Mouse (Mus musculus) neutrophil, adult 5-6 weeks (primary cell): ENCODE measurements around the gene Lrrc3c. TPM values are rescaled to one million over a fixed set of nuclear protein-coding genes. Genes with fewer than 3 reads are reported as not detected.
A peak's percentile ranks its signal among the peaks of the same experiment; 100 is the strongest.

Experiments used
- ATAC-seq: fragments of 151-379, 151-347 bp; 2 replicates; pipeline ENCODE4 v1.8.0; 2017; ENCODE audit warnings: mild to moderate bottlenecking, moderate TSS enrichment; ENCODE audit not compliant: insufficient number of reproducible peaks, poor library complexity, low FRiP score, severe bottlenecking; ENCODE audit errors: extremely low read depth
- total RNA-seq: library from RNA; stranded (forward); fragments of 200-1000 nt; gene quantifications from 2 replicates; pipeline ENCODE4 v1.2.3, GENCODE M21; 2017

The Lrrc3c gene
- not detected in 2 replicates for total RNA-seq

DNA sequence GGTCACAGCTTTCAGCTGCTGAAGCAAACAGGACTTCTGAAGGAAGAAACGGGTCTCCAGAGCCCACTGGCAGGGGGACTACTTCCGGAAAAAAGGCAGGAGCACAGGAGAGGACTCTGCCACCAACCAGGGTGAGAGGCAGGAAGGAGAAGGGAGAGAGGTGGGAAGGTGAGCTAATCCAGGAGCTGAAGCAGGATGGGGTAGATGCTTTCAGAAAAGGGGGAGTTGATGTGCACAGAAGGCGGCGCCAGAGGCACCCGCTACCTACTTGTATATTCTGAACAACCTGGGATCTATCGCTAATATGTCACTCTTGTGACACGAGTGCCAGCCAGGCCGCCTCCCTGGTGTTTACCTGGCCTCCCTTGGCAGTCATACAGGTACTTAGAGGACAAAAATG is at the start of gene Lrrc3c:
Lrrc3c (plus strand) TSS at position 301 of the 400 bp plus-strand sequence.
- ATAC-seq, result no peak

DNA sequence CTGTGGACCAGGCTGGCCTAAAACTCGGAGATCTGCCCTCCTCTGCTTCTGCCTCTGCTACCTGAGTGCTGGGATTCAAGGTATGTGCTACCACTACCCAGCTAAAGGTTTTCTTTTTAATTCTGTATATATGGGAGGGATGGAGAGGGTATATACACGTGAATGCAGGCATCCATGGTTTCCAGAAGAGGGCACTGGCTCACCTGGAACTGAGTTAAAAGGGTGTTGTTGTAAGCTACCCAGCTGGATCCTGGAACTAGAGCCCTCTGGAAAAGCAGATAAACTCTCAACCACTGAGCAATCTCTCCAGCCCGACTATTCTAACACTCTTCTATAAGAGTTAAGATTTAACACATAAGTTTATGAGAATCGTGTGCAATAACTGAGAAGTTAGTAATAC is 48.7 kb upstream of the Lrrc3c start:
- no peak for ATAC-seq

DNA sequence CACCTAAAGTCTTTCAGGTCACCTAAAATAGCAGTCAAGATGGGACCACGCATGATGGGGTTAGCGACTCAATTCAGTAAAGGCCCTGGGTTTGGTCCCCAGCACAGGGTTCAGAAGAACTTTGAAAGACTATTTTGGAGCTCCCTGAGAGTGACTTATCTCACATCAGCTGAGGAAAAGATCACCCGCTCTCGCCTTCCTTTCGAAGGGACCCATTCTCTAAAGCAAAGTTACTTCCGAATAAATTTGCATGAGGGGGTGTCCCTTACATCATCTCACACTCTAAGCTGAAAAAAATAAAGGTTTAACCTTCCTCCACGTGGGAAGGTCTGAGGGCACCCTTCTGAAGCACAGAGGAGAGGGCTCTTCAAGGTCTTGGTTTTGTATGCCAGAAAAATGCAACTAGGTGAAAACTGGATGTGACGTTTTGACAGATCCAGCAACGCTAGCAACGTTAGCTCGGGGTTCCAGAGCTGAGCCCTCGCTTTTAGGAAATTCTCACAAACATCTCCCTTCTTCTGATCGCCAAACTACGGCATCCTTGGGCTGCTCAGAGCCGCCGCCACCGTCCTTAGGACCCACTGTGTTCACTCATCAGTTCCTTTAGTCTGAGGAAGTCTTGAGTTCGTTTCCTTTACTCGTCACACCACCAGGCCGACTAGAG is 47.6 kb upstream of the Lrrc3c start:
- peak; percentile 52 for ATAC-seq

DNA sequence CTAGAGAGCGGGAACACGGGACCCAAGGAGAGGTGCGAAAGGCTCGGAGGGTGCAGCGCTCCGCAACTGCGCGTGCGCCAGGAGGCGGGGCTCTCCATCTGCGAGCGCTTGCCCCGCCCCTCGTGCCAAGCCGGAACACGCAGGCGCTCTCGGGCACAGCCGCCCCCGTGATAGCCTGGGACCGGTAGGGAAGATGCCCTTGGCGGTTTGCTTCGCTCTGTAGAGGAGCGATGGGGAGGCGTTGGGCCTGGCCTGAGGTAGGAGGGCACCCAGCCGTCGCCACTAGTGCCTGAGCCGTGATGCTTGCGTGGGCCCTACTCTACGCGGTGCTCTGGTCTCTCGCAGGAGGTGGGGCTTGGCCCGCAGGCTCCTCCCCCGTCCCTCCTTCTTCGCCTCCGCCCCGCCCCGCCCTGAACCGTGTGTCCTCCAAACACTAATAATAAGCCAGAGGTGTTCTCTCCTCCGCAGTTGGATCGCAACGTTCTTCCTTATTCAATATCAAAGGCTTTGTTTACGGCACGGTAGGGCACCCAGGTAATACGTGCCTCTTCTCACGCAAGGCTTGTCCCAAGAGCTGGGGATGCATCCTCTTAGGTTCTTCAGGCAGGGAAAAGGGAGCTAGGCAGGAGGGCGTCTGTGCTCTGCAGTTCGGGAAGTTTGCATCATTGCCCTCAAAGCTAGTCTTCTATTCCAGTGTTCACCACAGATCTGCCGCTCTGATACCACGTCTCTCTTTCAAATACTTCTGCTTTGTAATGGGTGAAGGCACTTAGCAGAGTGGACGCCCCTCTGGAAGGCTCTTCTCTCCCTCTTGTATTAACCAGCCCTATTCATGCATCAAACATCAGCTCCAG is 46.9 kb upstream of the Lrrc3c start, which contains the start of gene Zpbp2:
Zpbp2 (plus strand) TSS at position 123 of the 854 bp plus-strand sequence.
- peak; percentile 66 for ATAC-seq

DNA sequence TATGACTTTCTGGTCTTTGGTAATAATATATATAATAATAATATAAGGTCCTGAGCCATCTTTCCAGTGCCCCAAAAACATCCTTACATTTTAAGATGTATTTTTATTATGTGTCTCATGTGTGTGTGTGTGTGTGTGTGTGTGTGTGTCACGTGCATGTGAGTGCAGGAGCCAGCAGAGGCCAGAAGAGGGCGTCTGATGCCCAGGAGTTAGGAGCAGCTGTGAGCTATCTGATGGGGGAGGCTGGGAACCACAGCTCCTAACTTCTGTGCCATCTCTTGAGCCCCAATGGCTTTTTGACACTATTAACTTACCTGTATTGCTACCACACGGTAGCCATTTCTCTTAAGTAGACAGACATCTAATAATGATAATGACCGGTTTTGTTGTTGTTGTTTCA is 44.1 kb upstream of the Lrrc3c start:
- no peak for ATAC-seq

DNA sequence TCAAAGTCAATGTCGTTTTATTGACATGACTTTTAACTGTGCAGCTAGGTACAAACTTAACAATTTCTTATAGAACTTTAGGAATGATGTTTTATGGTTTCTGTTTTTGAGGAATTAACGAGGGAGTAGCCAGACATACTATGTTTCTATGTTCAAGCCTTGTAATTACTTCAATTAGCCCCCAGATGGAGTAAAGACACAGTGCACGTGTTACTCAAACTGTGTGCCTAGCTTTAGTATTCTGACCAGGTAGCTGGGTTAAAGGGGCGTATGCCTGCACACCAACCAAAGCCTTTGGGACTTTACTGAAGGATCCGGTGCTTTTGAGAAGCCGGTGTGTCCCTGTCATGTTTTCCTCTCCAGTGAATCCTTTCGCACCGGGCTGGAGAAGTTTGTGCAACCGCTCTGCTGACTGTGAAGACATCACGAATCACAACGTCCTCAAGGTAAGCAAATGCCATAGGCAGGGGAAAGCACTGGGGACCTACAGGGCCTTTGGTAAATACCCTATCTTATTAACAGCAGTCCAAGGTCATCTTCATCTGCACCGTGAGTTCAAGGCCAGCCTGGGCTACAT is 42.9 kb upstream of the Lrrc3c start:
- no peak for ATAC-seq

DNA sequence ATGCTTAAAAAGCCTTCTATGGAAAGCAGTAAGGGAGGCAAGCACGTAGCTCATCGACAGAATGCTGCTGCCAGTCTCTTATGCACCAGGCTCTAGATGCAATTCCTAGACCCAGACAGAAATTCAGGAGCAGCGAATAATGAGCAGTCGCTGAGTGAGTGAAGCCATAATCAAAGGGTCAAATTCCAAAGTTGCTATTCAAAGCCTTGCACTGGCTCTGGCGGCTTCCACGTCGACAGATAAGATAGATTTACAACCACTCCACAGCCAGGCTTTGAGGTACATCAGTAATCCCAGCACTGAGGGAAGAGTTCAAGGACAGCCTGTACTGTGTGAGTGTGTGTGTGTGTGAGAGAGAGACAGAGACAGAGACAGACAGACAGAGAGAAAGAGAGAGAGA is 37.1 kb upstream of the Lrrc3c start:
- ATAC-seq, result no peak

DNA sequence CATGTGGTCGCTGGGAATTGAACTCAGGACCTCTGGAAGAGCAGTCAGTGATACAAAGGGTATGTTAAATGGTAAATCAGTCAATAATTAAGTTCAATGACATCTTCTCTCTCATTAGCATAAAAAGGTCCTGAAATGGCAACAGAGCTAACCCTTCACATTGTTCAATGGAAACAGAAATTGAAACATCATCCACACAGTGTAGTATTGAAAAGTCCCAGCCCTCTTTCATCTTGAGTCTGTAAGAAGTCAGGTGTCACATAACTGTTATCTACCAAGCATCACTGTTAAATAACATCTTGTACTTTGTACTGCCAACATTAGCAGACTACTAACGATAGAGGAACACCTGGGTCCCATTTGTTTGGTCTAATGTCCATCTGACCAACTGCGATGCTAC is 35.1 kb upstream of the Lrrc3c start:
- ATAC-seq, result no peak

DNA sequence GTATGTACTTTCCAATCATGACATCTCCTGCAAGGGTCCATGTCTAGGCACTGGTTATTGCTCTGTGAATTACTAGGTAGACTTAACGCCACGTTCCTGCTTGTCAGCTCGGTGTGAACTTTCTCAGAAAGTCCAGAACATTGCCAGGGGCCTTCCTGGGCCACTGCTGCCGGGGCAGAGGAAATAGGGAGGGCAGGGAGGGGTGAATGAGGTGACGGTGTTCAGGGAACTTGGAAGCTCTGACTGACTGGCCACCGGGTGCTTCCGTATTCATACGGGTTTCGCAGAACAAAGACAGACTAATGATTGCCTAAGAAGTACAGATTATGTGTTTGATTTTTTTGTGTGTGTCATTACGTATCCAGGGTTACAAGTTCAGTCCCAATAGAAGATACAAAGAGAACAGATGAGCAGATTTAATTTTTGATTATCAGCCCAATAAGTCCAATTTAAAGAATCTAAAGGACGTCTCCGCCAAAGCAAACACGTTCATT is 34.1 kb upstream of the Lrrc3c start:
- no peak for ATAC-seq

DNA sequence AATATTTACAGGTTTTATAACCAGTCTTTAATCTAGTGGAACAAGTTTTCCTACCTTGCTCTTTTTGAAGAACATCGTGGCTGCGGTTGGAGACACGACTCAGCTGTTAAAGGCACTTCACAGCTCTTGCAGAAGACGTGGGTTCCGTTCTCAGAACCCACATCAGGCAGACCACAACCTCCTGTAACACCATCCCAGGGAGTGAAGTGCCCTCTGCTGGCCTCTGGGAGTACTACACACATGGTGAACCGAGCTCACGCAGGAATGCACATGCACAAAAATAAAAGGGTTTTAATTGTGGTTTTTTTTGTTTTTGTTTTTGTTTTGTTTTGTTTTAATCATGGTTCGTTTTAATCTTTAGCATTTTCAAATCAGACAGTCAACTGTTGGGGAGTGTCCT is 29.8 kb upstream of the Lrrc3c start:
- no peak for ATAC-seq

DNA sequence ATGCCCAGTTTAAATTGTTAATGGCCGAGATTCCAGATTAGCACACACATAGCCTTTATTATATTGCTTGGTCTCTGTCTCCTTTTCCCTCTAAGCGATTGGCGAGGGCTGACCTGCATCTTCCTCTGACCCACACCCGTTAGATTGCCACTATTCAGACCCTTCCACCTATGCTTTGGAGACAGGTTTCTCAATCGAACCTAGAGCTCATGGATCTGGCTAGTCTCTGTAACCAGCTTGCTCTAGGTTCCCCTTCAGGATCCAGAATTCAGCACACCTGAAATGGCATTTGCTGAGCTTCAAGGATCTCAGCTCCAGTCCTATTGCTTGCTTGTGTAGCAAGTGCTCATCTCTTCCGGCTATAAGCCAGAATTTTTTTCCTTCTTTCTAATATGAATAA is 28.6 kb upstream of the Lrrc3c start:
- no peak for ATAC-seq

DNA sequence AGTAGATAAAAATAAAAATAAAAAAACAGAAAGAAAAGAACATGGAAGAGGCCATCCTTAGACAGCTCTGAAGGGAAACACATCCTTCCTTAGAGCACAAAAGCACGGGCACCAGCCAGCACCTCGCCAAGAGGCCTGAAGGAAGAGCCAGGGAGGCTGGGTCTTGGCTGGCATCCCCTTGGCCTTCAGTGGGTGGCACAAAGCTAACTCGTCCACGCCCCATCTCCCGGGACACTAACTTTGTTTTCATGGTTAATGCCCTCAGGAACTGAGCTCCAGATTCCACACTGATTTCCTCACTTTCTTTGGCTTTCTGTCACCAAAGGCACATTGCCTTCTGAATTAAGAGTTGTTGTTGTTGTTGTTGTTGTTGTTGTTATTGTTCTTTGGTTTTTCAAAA is 20.3 kb upstream of the Lrrc3c start:
- ATAC-seq, result no peak

DNA sequence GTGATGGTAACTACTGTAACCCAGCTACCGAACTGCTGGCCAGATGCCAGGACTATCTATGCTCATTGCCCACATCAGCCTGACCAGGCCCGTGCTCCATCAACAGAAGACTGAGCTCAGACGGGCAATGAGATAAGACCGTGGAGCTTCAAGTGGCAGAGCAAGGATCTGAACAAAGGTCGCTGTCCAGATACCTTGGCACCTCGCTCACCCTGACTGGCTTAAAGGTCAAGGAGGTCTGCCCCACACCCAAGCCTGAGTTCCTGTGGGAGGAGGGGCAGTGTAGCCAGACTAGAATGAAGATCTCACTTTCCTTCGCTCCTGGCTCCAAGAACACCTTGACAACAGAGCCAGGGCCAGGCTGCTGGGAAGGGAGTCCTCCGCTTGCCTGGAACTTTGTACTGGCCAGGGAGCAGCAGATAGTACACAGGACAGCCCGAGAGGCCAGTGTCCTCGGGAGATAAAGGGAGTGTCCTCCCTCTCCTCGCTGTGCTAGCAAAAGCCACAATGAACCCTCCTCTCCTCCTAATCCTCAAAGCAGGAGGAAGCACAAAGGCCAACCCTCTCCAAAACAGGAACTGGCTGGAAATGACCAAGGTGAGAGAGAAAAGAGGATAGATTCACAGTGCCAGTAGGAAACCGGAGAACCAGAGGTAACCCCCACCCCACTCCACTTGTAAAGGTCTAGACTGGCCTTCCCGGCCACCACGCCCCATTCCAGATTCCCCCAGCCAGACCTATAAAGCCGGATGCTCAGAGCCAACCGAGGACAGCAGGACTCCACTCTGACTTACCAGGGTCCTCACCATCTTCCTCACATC is 17.6 kb upstream of the Lrrc3c start:
- ATAC-seq, result no peak

DNA sequence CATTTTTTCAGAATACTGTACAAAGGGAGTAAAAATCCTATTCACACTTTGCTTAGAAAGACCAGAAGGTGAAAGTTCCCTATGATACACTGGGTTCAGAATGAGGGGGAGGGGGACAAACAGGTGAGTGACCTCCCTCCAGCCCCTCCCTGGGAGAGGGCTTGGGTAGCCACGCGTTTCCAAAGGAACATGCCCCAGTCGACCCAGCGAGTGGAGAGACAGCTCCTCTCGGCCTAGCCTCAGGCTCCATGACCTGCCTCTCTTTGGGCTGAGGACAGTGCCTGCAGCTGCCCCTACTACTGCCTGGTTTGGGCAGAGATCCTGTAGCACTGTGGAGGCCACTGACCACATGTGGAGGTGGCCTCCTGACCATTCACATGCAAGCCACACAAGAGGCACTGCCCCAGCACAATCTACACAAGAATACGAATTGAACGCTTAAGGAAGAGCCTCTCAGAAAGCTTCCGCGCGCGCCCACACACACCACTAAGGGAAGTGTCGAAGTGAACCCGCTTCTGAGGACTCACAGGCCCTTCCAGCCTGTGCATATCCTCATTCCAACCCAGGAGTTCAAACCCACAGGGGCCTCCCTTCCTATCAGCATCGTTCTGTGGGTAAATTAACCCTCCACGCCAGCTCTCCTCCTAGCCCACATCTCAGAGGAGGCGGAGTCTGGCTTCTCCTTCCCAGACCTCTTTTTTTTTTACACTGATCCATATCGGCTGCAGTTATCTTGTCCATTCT is 16.6 kb upstream of the Lrrc3c start:
- ATAC-seq, result no peak

DNA sequence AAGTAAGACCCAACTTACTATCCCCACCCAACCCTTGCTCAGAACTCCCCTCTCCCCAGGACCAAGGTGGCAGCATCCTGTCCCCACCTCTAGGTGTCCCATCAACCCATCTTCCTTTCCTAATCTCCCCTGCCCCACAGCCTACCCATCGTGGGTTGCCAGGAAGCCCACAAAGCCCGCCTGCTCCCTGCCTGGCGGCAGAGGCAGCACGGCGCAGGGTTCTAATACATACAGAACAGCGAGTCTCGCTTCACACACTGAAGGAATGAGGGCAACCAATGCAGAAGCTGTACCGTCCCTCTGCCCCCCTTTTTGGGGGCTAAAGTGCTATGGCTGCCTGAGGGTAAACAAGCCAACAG is 16.1 kb upstream of the Lrrc3c start:
- no peak for ATAC-seq

DNA sequence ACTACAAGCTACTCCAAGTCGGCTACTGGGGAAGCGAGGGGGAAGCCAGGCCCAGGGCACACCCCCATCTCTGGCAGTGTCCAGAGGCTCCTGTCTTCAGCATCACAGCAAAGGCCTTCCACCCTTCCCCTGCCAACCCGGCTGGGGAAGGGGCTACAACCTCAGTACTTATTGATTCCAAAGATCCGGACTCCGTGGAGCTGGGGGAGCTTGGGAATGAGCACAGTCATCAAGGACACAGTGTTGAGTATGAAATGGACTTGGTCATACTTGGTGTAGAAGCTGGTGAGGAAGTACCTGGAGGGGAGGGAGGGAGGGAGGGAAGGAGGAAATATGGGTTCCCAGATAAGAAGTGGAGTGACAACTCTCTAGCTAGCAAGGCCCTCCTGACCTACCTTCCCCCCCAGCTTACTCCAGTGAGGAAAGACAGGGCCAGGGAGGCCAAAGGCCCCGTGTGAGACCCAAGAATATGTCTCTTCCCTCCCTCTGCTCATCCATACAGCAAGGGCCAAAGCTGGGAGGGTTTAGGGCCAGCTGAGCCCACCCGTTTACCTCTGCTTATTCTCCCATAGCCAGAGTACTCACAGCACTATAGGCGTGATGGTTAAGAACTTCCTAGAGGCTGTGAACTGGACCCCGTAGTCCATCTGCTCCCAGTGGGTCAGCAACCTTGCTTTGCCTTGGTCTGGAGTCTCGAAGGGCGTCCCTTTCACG is 15.4 kb upstream of the Lrrc3c start:
- no peak for ATAC-seq

DNA sequence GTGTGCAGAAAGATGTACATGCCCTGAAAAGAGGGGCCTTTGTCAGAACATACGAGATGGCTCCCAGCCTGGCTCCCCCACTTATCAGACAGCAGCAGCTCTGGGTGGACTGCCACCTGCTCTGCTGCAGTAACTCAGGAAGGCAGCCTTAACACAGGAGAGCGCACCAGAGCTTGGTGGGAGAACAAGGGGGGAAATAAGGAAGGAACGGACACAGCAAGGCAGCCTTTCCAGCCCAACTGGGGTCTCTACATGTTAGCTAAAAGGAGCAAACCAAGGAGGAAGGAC is 14.9 kb upstream of the Lrrc3c start:
- ATAC-seq, result no peak

DNA sequence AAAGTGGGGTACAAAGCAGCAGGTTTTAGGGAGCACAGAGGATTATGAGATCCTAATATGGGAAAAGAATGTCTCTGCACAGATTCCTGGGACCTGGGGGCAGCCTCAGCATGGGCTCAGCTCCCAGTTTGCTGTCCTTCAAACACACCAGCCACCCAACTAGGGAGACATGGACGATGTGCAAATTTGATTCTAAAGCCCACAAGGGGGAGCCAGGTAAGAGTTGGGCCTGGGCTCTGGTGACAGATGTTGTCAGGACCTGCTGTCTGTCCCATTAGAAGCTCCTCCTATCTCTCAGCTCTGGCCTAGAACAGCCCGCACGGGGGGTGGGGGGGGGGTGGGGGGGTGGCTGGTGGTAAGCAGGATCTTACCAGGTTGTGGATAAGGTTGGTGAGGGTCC is 14.5 kb upstream of the Lrrc3c start:
- ATAC-seq, result no peak
